ENCODE assay signal across 20 mouse cellular contexts in genomic region chr6:128850671-128851070, GRCm38 (mm10). TPM values are rescaled to one million over a fixed set of nuclear protein-coding genes. Genes with fewer than 3 reads are reported as not detected.
DNase-seq lines count a peak whose midpoint lies in the region; ATAC-seq and TF ChIP-seq lines count a peak whose summit lies in the region.
"Had no signal": no experiment of that assay in that cellular context is flagged by ENCODE, and none has a peak within 500 bp of the region (broad histone marks: within the 10 kb centered on the region; RNA-seq: fewer than 3 reads in every experiment).

No protein-coding gene starts in this region.

- no peak overlapping the region for H3K4me2 ChIP-seq in kidney, embryonic 15.5 days
- H3K4me2 ChIP-seq: forebrain, embryonic 12.5 days; limb, embryonic 13.5 days; midbrain, embryonic 15.5 days had no signal

- H3K9me3 ChIP-seq in kidney, embryonic 15.5 days (replicated peaks) = no peaks in the 10 kb centered on the region
- H3K9me3 ChIP-seq: forebrain, embryonic 12.5 days; hindbrain, embryonic 10.5 days; limb, embryonic 13.5 days; megakaryocyte, embryonic 14.5 days; midbrain, embryonic 15.5 days had no signal

- no peak overlapping the region for H3K4me3 ChIP-seq in gastrocnemius, adult 2 months
- H3K4me3 ChIP-seq in kidney, adult 2 months (ENCODE audit: insufficient read depth, low read depth, low read length) = no peak overlapping the region
- H3K4me3 ChIP-seq in kidney, embryonic 15.5 days (replicated peaks) = no peak overlapping the region
- H3K4me3 ChIP-seq in lung, adult 2 months (replicated peaks; ENCODE audit: extremely low read depth, low read depth, low read length) = no peak overlapping the region
- H3K4me3 ChIP-seq: forebrain, embryonic 12.5 days; hindbrain, embryonic 10.5 days; limb, embryonic 13.5 days; megakaryocyte, embryonic 14.5 days; midbrain, embryonic 15.5 days had no signal

- peak overlapping the region; percentile 35; the same call in 1 of the 2 replicates for H3K27ac ChIP-seq in gastrocnemius, adult 2 months
- no peak overlapping the region for H3K27ac ChIP-seq in kidney, adult 2 months (ENCODE audit: insufficient read depth, low read depth, low read length)
- no peak overlapping the region for H3K27ac ChIP-seq in kidney, embryonic 15.5 days
- H3K27ac ChIP-seq: forebrain, embryonic 12.5 days; hindbrain, embryonic 10.5 days; limb, embryonic 13.5 days; midbrain, embryonic 15.5 days had no signal

- no peak for DNase-seq in gastrocnemius, adult 2 months
- no peak for DNase-seq in gastrocnemius, postnatal 25 days
- peak; percentile 83 for DNase-seq in kidney, adult 2 months
- DNase-seq in lung, adult 18-20 months = peak; percentile 37 to 63
- no peak for DNase-seq in lung, adult 2 months
- DNase-seq in lung, postnatal 4 days = peak; percentile 68 to 79
- DNase-seq in layer of hippocampus, postnatal 14 days (ENCODE audit: low spot score in 2 of 2) = no peak
- DNase-seq: thymus, adult 2 months had no signal

- intact Hi-C loops in gastrocnemius, adult 2 months (cut with DNase I) = loop anchor here (5.0 kb wide), 2 partner anchors 237 to 517 kb away; no protein-coding TSS in a partner anchor

- H3K36me3 ChIP-seq in kidney, adult 2 months (ENCODE audit: control insufficient read depth, insufficient read depth, low read length) = no peaks in the 10 kb centered on the region
- no peaks in the 10 kb centered on the region for H3K36me3 ChIP-seq in kidney, embryonic 15.5 days
- H3K36me3 ChIP-seq: forebrain, embryonic 12.5 days; hindbrain, embryonic 10.5 days; limb, embryonic 13.5 days; midbrain, embryonic 15.5 days had no signal

- TF ChIP-seq CTCF in gastrocnemius, adult 2 months (IDR thresholded peaks at IDR 0.05) = no peak
- no peak for TF ChIP-seq CTCF in kidney, adult 2 months (conservative IDR thresholded peaks at IDR 0.05; ENCODE audit: insufficient read depth, insufficient read length, low read depth, low read length)
- TF ChIP-seq CTCF in lung, adult 2 months (IDR thresholded peaks at IDR 0.05; ENCODE audit: insufficient read depth, low read length) = no peak

- TF ChIP-seq POLR2A in kidney, adult 2 months (IDR thresholded peaks at IDR 0.05; ENCODE audit: low read depth, low read length) = no peak
- no peak for TF ChIP-seq POLR2A in lung, adult 2 months (IDR thresholded peaks at IDR 0.05; ENCODE audit: borderline replicate concordance, extremely low read depth, low read depth, low read length)

- 25% methylated on average over 2 of the region's 2 CpGs for WGBS in kidney, adult 2 months
- WGBS in kidney, embryonic 15.5 days = 62% methylated on average over 2 of the region's 2 CpGs
- WGBS in lung, adult 2 months = 34% methylated on average over 2 of the region's 2 CpGs

- peaks cover 3% of the 10 kb centered on the region; the same call in 1 of the 2 replicates for H3K4me1 ChIP-seq in kidney, adult 2 months (ENCODE audit: control insufficient read depth, insufficient read depth, low read length)
- 0 out of 2 replicates have a peak, but pooled peaks cover under 1% of the 10 kb centered on the region for H3K4me1 ChIP-seq in kidney, embryonic 15.5 days
- H3K4me1 ChIP-seq in lung, adult 2 months (ENCODE audit: control insufficient read depth, insufficient read depth, low read length) = peaks cover 6% of the 10 kb centered on the region
- H3K4me1 ChIP-seq: midbrain, embryonic 15.5 days had no signal

- no peaks in the 10 kb centered on the region for H3K27me3 ChIP-seq in kidney, adult 2 months (replicated peaks; ENCODE audit: control insufficient read depth, insufficient read depth, low read length)
- H3K27me3 ChIP-seq in kidney, embryonic 15.5 days = no peaks in the 10 kb centered on the region
- H3K27me3 ChIP-seq: forebrain, embryonic 12.5 days; limb, embryonic 13.5 days; megakaryocyte, embryonic 14.5 days; midbrain, embryonic 15.5 days had no signal

- no peak overlapping the region for H3K9ac ChIP-seq in kidney, embryonic 15.5 days
- H3K9ac ChIP-seq: forebrain, embryonic 12.5 days; limb, embryonic 13.5 days; midbrain, embryonic 15.5 days had no signal

- ATAC-seq in kidney, embryonic 15.5 days (replicated peaks; ENCODE audit: low FRiP score) = no peak

RNA-seq across cellular contexts. Expression of gene Klrb1b, which starts 24.5 kb away (rescaled TPM):
- not detected for total RNA-seq in gastrocnemius, adult 2 months (2021)
- total RNA-seq in gastrocnemius, postnatal 25 days (2021) = not detected
- 0.03 and 0.11 TPM in 2 replicates for polyA plus RNA-seq in kidney, adult 2 months (2012; rRNA removed)
- 0.09 TPM in 1 of 2 replicates, not detected in the other for polyA plus RNA-seq in kidney, embryonic 15.5 days (2015; fragmentation: Nextera tagmentation; extraction: Ambion mirVana)
- 2.4 and 2.7 TPM in 2 replicates for polyA plus RNA-seq in lung, adult 2 months (2012; rRNA removed)
- total RNA-seq in layer of hippocampus, postnatal 14 days (2021) = not detected
- total RNA-seq: gastrocnemius, postnatal 4 days; layer of hippocampus, postnatal 10 days; left cerebral cortex, postnatal 10 days; MEL had no signal
- polyA plus RNA-seq: forebrain, embryonic 12.5 days; frontal cortex, adult 2 months; hindbrain, embryonic 10.5 days; limb, embryonic 13.5 days; midbrain, embryonic 15.5 days had no signal

RNA-seq across cellular contexts. Expression of gene Gm44511, which starts 24.6 kb away (rescaled TPM):
- total RNA-seq in gastrocnemius, adult 2 months (2021) = not detected
- not detected for total RNA-seq in gastrocnemius, postnatal 25 days (2021)
- polyA plus RNA-seq in kidney, adult 2 months (2012; rRNA removed) = 0.23 TPM in 1 of 2 replicates, not detected in the other
- polyA plus RNA-seq in kidney, embryonic 15.5 days (2015; fragmentation: Nextera tagmentation; extraction: Ambion mirVana) = not detected in 2 replicates
- polyA plus RNA-seq in lung, adult 2 months (2012; rRNA removed) = 0.41 TPM in 1 of 2 replicates, not detected in the other
- not detected for total RNA-seq in layer of hippocampus, postnatal 14 days (2021)
- total RNA-seq: gastrocnemius, postnatal 4 days; layer of hippocampus, postnatal 10 days; left cerebral cortex, postnatal 10 days; MEL had no signal
- polyA plus RNA-seq: forebrain, embryonic 12.5 days; frontal cortex, adult 2 months; hindbrain, embryonic 10.5 days; limb, embryonic 13.5 days; midbrain, embryonic 15.5 days; stomach, embryonic 14.5 days; thymus, adult 2 months had no signal

RNA-seq across cellular contexts. Expression of gene Clec2i, which starts 36.7 kb away (rescaled TPM):
- not detected for total RNA-seq in gastrocnemius, adult 2 months (2021)
- not detected for total RNA-seq in gastrocnemius, postnatal 25 days (2021)
- 0.10 and 0.50 TPM in 2 replicates for polyA plus RNA-seq in kidney, adult 2 months (2012; rRNA removed)
- 0.15 and 0.16 TPM in 2 replicates for polyA plus RNA-seq in kidney, embryonic 15.5 days (2015; fragmentation: Nextera tagmentation; extraction: Ambion mirVana)
- polyA plus RNA-seq in lung, adult 2 months (2012; rRNA removed) = 0.79 and 1.6 TPM in 2 replicates
- under 1 TPM in 1 of 2 experiments, not detected in 1; 0.23 TPM for total RNA-seq in layer of hippocampus, postnatal 14 days (2021)
- total RNA-seq: layer of hippocampus, postnatal 10 days; left cerebral cortex, postnatal 10 days; MEL had no signal
- polyA plus RNA-seq: hindbrain, embryonic 10.5 days; midbrain, embryonic 15.5 days; stomach, embryonic 14.5 days had no signal

RNA-seq across cellular contexts. Expression of gene BC035044, which starts 40.3 kb away (rescaled TPM):
- total RNA-seq in gastrocnemius, adult 2 months (2021) = not detected
- total RNA-seq in gastrocnemius, postnatal 25 days (2021) = under 1 TPM in 1 of 2 experiments, not detected in 1; 0.27 TPM
- 0.45 and 1.6 TPM in 2 replicates for polyA plus RNA-seq in kidney, adult 2 months (2012; rRNA removed)
- polyA plus RNA-seq in kidney, embryonic 15.5 days (2015; fragmentation: Nextera tagmentation; extraction: Ambion mirVana) = 0.68 TPM in 2 replicates
- 1.2 and 2.7 TPM in 2 replicates for polyA plus RNA-seq in lung, adult 2 months (2012; rRNA removed)
- total RNA-seq in layer of hippocampus, postnatal 14 days (2021) = 1 to 10 TPM; 1.3 to 1.4 TPM
- total RNA-seq: MEL had no signal

Comparison
In these comparisons a context has a peak if more than half of its experiments do, and no peak if none do; other contexts are left out.
1. DNase-seq: peak in kidney, adult 2 months (single experiment), lung, adult 18-20 months (2 of 2) and lung, postnatal 4 days (2 of 2); none in gastrocnemius, adult 2 months (single experiment), gastrocnemius, postnatal 25 days (single experiment), lung, adult 2 months (single experiment) and layer of hippocampus, postnatal 14 days (0 of 2).